Mouse (Mus musculus): ENCODE data around the gene Scaf8. TPM values are rescaled to one million over a fixed set of nuclear protein-coding genes. Genes with fewer than 3 reads are reported as not detected.

Gene Scaf8
- total and polyA plus RNA-seq, 2 experiments from 2014 or later = 15.8 to 56.0 TPM

GRCm38 (mm10) chr17:3208471-3208870 is 93.7 kb downstream of the Scaf8 start:
- H3K27me3 ChIP-seq (ENCODE audit: insufficient read depth, low read length) = no peaks in the 10 kb centered on the region
- H3K27ac ChIP-seq (ENCODE audit: low read depth, low read length) = no peak overlapping the region
- no peak for DNase-seq (ENCODE audit: low spot score)
- no peak for ATAC-seq (ENCODE audit: low FRiP score)
- TF ChIP-seq CTCF (IDR thresholded peaks at IDR 0.05) = no peak
- H3K4me3 ChIP-seq (ENCODE audit: low read depth, low read length) = no peak overlapping the region
- no peak overlapping the region for H3K4me2 ChIP-seq (ENCODE audit: low read depth, low read length, poor library complexity, severe bottlenecking)
- no peak overlapping the region for H3K9ac ChIP-seq (replicated peaks; ENCODE audit: low read length, poor library complexity, severe bottlenecking)
- WGBS = 84% methylated on average over 1 of the region's 1 CpGs
- no peaks in the 10 kb centered on the region for H3K4me1 ChIP-seq (ENCODE audit: insufficient read depth, low read length)
- no peaks in the 10 kb centered on the region for H3K9me3 ChIP-seq (ENCODE audit: low read length)
- peaks cover 4% of the 10 kb centered on the region; the same call in 1 of the 2 replicates for H3K36me3 ChIP-seq (ENCODE audit: insufficient read depth, low read length)

GRCm38 (mm10) chr17:3209581-3209980 is 94.8 kb downstream of the Scaf8 start:
- Histone ChIP-seq H3K4me3 (ENCODE audit: low read depth, low read length) (no peak overlapping the region), H3K4me2 (ENCODE audit: low read depth, low read length, poor library complexity, severe bottlenecking) (no peak overlapping the region), H3K9ac (replicated peaks; ENCODE audit: low read length, poor library complexity, severe bottlenecking) (no peak overlapping the region), H3K36me3 (ENCODE audit: insufficient read depth, low read length) (no peaks in the 10 kb centered on the region; the same call in 1 of the 2 replicates), H3K9me3 (ENCODE audit: low read length) (no peaks in the 10 kb centered on the region), H3K27ac (ENCODE audit: low read depth, low read length) (no peak overlapping the region), H3K4me1 (ENCODE audit: insufficient read depth, low read length) (no peaks in the 10 kb centered on the region), H3K27me3 (ENCODE audit: insufficient read depth, low read length) (no peaks in the 10 kb centered on the region)
- no peak for TF ChIP-seq CTCF (IDR thresholded peaks at IDR 0.05)
- WGBS = 90% methylated on average over 4 of the region's 4 CpGs
- ATAC-seq (ENCODE audit: low FRiP score) = no peak
- DNase-seq (ENCODE audit: low spot score) = no peak

- no peak overlapping the region for H3K27ac ChIP-seq (ENCODE audit: low read depth, low read length)
- H3K4me1 ChIP-seq (ENCODE audit: insufficient read depth, low read length) = no peaks in the 10 kb centered on the region
- TF ChIP-seq CTCF (IDR thresholded peaks at IDR 0.05) = no peak
- peaks cover 3% of the 10 kb centered on the region; the same call in 1 of the 2 replicates for H3K36me3 ChIP-seq (ENCODE audit: insufficient read depth, low read length)
- 97% methylated on average over 5 of the region's 5 CpGs for WGBS
- no peak overlapping the region for H3K4me2 ChIP-seq (ENCODE audit: low read depth, low read length, poor library complexity, severe bottlenecking)
- no peak overlapping the region for H3K9ac ChIP-seq (replicated peaks; ENCODE audit: low read length, poor library complexity, severe bottlenecking)
- H3K27me3 ChIP-seq (ENCODE audit: insufficient read depth, low read length) = no peaks in the 10 kb centered on the region
- DNase-seq (ENCODE audit: low spot score) (no peak), ATAC-seq (ENCODE audit: low FRiP score) (no peak)
- H3K9me3 ChIP-seq (ENCODE audit: low read length) = no peaks in the 10 kb centered on the region
- H3K4me3 ChIP-seq (ENCODE audit: low read depth, low read length) = no peak overlapping the region
Measured at GRCm38 (mm10) chr17:3210134-3210533, 95.4 kb downstream of the Scaf8 start.

- H3K27me3 ChIP-seq (ENCODE audit: insufficient read depth, low read length) = no peaks in the 10 kb centered on the region
- H3K4me3 ChIP-seq (ENCODE audit: low read depth, low read length) = no peak overlapping the region
- no peak for ATAC-seq (ENCODE audit: low FRiP score)
- H3K9ac ChIP-seq (replicated peaks; ENCODE audit: low read length, poor library complexity, severe bottlenecking) = no peak overlapping the region
- H3K36me3 ChIP-seq (ENCODE audit: insufficient read depth, low read length) = peaks cover 3% of the 10 kb centered on the region; the same call in 1 of the 2 replicates
- H3K9me3 ChIP-seq (ENCODE audit: low read length) = no peaks in the 10 kb centered on the region
- peak; percentile 18 for DNase-seq (ENCODE audit: low spot score)
- no peak for TF ChIP-seq CTCF (IDR thresholded peaks at IDR 0.05)
- H3K27ac ChIP-seq (ENCODE audit: low read depth, low read length) = no peak overlapping the region
- 71% methylated on average over 4 of the region's 4 CpGs for WGBS
- H3K4me2 ChIP-seq (ENCODE audit: low read depth, low read length, poor library complexity, severe bottlenecking) = no peak overlapping the region
- H3K4me1 ChIP-seq (ENCODE audit: insufficient read depth, low read length) = no peaks in the 10 kb centered on the region
Measured at GRCm38 (mm10) chr17:3212105-3212504, 97.3 kb downstream of the Scaf8 start.

- Histone ChIP-seq H3K9ac (replicated peaks; ENCODE audit: low read length, poor library complexity, severe bottlenecking) (no peak overlapping the region), H3K4me1 (ENCODE audit: insufficient read depth, low read length) (no peaks in the 10 kb centered on the region), H3K36me3 (ENCODE audit: insufficient read depth, low read length) (peaks cover 3% of the 10 kb centered on the region; the same call in 1 of the 2 replicates), H3K27me3 (ENCODE audit: insufficient read depth, low read length) (no peaks in the 10 kb centered on the region), H3K9me3 (ENCODE audit: low read length) (no peaks in the 10 kb centered on the region), H3K4me2 (ENCODE audit: low read depth, low read length, poor library complexity, severe bottlenecking) (no peak overlapping the region), H3K27ac (ENCODE audit: low read depth, low read length) (no peak overlapping the region), H3K4me3 (ENCODE audit: low read depth, low read length) (no peak overlapping the region)
- 89% methylated on average over 10 of the region's 10 CpGs for WGBS
- TF ChIP-seq CTCF (IDR thresholded peaks at IDR 0.05) = no peak
- ATAC-seq (ENCODE audit: low FRiP score) = no peak
- no peak for DNase-seq (ENCODE audit: low spot score)
Measured at GRCm38 (mm10) chr17:3212886-3213285, 98.1 kb downstream of the Scaf8 start.

GRCm38 (mm10) chr17:3214852-3215251 is 100.1 kb downstream of the Scaf8 start:
- no peak overlapping the region for H3K4me3 ChIP-seq (ENCODE audit: low read depth, low read length)
- peaks cover 3% of the 10 kb centered on the region; the same call in 1 of the 2 replicates for H3K36me3 ChIP-seq (ENCODE audit: insufficient read depth, low read length)
- DNase-seq (ENCODE audit: low spot score) = no peak
- H3K4me2 ChIP-seq (ENCODE audit: low read depth, low read length, poor library complexity, severe bottlenecking) = no peak overlapping the region
- no peak for ATAC-seq (ENCODE audit: low FRiP score)
- no peaks in the 10 kb centered on the region for H3K4me1 ChIP-seq (ENCODE audit: insufficient read depth, low read length)
- no peaks in the 10 kb centered on the region for H3K9me3 ChIP-seq (ENCODE audit: low read length)
- no peaks in the 10 kb centered on the region for H3K27me3 ChIP-seq (ENCODE audit: insufficient read depth, low read length)
- no peak overlapping the region for H3K27ac ChIP-seq (ENCODE audit: low read depth, low read length)
- no peak for TF ChIP-seq CTCF (IDR thresholded peaks at IDR 0.05)
- H3K9ac ChIP-seq (replicated peaks; ENCODE audit: low read length, poor library complexity, severe bottlenecking) = no peak overlapping the region
- 96% methylated on average over 2 of the region's 2 CpGs for WGBS
